Mouse (Mus musculus) erythroblast, embryonic 14.5 days (primary cell): ENCODE measurements around the gene Gdap1l1. TPM values are rescaled to one million over a fixed set of nuclear protein-coding genes. Genes with fewer than 3 reads are reported as not detected.

Source experiments
- H3K27me3 ChIP-seq: 2 replicates; pipeline ENCODE4 v1.6.1; 2012; ENCODE audit warnings: inconsistent platforms; ENCODE audit not compliant: control insufficient read depth
- H3K36me3 ChIP-seq: 2 replicates; pipeline ENCODE4 v1.6.1; 2012; ENCODE audit warnings: mild to moderate bottlenecking, inconsistent platforms; ENCODE audit not compliant: control insufficient read depth
- H3K4me1 ChIP-seq: 2 replicates; pipeline ENCODE4 v1.6.1; 2012; ENCODE audit warnings: inconsistent platforms; ENCODE audit not compliant: control insufficient read depth
- H3K4me3 ChIP-seq: replicated peaks from 2 replicates; pipeline ENCODE3; 2012; ENCODE audit warnings: moderate library complexity, mild to moderate bottlenecking, inconsistent platforms
- H3K9me3 ChIP-seq: 2 replicates; pipeline ENCODE4 v1.6.1; 2012; ENCODE audit warnings: low read length, inconsistent platforms, mixed read lengths; ENCODE audit not compliant: control insufficient read depth
- GATA1 ChIP-seq: IDR thresholded peaks from 2 replicates; pipeline ENCODE4 v1.6.1; 2012; ENCODE audit warnings: low read length, inconsistent platforms, mixed read lengths
- TAL1 ChIP-seq: IDR thresholded peaks from 3 replicates; pipeline ENCODE4 v1.6.1; 2012; ENCODE audit warnings: low read length, inconsistent platforms, mixed read lengths
- polyA plus RNA-seq: library from polyadenylated mRNA; stranded (reverse); fragments of >175 nt; gene quantifications from 2 replicates; pipeline ENCODE4 v1.2.3, GENCODE M21; 2012

The Gdap1l1 gene
- not detected in 2 replicates for polyA plus RNA-seq

DNA sequence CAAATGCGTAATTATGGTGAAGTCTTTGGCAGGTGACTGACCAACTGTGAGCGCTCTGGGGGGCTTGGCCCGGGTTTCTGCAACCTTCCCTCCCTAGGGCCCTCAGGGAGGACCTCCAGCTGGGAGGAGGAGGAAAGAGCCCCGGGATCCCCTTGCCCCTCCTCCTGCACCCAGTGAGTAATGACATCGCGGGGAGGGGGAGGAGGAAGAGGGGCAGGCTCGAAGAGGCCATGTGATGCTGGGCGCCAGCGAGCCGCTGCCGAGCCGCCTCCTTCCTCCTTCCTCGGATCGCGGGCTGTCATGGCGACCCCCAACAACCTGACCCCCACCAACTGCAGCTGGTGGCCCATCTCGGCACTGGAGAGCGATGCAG is at the start of gene Gdap1l1:
Gene Gdap1l1, plus strand, starts transcription at position 231 of the 373 bp plus-strand sequence.
- no peaks in the 10 kb centered on the region for H3K9me3 ChIP-seq
- H3K36me3 ChIP-seq = no peaks in the 10 kb centered on the region
- H3K4me1 ChIP-seq = no peaks in the 10 kb centered on the region
- TF ChIP-seq TAL1 = no peak
- no peak for TF ChIP-seq GATA1
- H3K27me3 ChIP-seq = peaks cover 27% of the 10 kb centered on the region
- no peak within 1 kb of the TSS for H3K4me3 ChIP-seq

DNA sequence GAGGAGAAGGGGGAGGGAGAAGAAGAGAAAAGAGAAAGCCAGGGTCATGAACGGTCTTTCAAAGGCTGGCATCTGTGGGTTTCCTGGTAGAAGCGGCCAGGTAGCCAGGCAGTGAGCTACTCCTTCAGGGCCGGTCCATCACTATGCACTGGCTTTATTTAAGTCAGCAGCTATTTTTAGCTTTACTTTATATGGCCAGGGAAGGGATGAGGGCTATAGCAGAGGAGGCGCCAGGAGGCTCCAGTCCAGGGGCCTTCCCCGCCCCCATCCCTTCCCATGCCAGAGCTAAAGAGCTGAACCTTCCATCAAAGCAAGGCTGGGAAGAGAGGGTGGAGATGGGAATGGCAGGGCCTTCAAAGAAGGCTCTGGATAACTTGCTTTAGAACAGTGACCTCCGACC is 45.8 kb upstream of the Gdap1l1 start:
- Histone ChIP-seq H3K4me1 (no peaks in the 10 kb centered on the region), H3K9me3 (no peaks in the 10 kb centered on the region), H3K27me3 (no peaks in the 10 kb centered on the region), H3K36me3 (no peaks in the 10 kb centered on the region), H3K4me3 (no peak overlapping the region)
- TF ChIP-seq GATA1 (no peak), TAL1 (no peak)

DNA sequence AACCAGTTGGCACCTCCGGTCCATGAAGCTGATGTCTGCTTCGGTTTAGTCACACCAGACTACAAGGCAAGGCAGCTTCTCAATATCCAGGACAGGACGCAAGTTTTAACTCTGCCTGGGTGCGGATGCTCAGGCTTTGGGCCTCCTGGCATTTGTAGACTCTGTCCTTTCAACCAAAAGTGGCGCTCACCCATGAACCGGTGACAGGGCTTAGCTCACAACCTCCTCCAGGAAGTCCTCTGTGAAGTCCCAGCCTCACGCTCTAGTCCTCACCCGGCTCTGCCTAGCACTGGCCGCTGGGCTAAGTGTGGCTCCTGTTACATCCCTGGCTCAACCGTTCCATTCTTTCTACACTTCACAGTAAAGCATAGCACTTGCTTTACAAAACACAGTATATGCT is 45.0 kb upstream of the Gdap1l1 start:
- Histone ChIP-seq H3K36me3 (no peaks in the 10 kb centered on the region), H3K4me1 (no peaks in the 10 kb centered on the region), H3K4me3 (no peak overlapping the region), H3K9me3 (no peaks in the 10 kb centered on the region), H3K27me3 (peaks cover 2% of the 10 kb centered on the region)
- TF ChIP-seq TAL1 = no peak

DNA sequence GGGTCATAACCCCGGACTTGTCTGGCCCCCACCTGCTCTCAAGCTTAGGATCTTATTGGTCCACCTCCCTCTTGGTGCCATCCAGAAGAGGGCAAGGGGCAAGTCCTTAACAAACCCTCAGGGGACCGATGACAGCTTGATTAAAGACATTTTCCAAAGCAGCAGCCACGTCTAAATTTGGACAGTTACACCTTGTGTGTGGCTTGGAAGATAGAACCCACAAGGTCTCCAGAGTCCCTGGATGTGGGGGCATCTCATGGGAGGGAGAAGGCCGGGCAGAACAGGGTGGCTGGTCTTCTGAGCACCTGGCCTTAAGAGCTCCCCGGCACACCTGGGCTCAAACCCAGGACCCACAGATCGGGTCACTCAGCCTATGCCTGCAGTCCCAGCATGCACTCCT is 44.3 kb upstream of the Gdap1l1 start:
- H3K36me3 ChIP-seq = no peaks in the 10 kb centered on the region
- no peaks in the 10 kb centered on the region for H3K9me3 ChIP-seq
- TF ChIP-seq TAL1 (no peak), GATA1 (no peak)
- H3K4me1 ChIP-seq = no peaks in the 10 kb centered on the region
- H3K27me3 ChIP-seq = peaks cover 4% of the 10 kb centered on the region
- no peak overlapping the region for H3K4me3 ChIP-seq

DNA sequence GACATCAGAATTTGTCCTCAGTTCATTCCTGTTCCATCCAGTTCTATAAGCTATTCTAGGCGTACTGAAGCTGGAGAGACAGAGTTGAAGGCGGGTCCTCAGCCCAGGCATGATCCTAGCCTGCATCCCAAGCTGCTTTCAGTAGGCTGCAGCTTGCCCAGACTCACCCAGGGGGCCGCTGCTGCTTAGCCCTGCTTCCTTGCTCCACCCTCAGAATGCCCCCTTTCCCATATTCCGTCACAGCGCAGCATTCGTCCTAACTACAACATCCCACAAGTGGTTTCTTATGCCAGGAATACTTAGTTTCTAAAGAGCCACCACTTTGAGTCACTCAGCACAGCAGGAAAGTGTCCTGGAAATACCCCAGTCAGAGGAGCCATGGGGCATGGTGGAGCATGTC is 43.3 kb upstream of the Gdap1l1 start:
- Histone ChIP-seq H3K4me3 (no peak overlapping the region), H3K9me3 (no peaks in the 10 kb centered on the region), H3K27me3 (peaks cover 4% of the 10 kb centered on the region), H3K4me1 (no peaks in the 10 kb centered on the region), H3K36me3 (no peaks in the 10 kb centered on the region)
- TF ChIP-seq GATA1 = no peak
- no peak for TF ChIP-seq TAL1

DNA sequence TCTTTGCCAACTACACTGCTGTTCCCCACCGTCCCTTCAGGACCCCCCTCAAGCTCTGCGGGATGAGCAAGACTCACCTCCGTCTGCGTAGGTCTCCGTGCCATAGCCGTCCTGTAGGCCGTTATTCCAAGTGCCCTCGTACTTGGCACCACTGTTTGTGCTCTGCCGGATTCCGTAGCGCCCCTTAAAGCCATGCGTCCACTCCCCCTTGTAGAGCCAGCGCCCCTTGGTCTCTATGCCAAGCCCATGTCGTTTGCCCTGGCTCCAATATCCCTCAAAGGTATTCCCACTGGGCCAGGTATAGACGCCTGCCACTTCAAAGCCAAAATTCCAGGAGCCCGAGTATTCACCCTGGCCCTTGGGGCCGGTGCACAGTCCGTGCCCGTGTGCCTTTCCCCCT is 41.2 kb upstream of the Gdap1l1 start:
- Histone ChIP-seq H3K36me3 (no peaks in the 10 kb centered on the region), H3K9me3 (no peaks in the 10 kb centered on the region)
- TF ChIP-seq GATA1 (no peak), TAL1 (no peak)

DNA sequence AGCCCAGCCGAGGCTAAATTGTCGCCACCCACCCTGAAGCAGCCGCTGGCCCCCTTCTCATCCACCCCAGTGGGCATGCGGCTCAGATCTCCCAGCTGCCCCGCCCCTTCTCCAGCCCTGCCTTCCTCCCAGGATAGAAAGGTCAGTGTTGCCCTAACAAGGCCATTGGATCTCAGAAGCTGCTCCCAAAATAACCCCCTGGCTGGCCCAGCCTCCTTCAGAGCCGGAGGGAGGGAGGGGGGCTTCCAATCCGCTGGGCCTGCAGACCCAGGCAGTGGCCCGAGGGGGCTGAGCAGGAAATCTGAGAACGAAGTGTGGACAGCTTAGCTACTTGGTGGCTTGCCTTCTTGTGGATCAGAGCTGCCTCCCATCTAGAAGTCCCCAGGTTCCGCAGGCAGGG is 40.4 kb upstream of the Gdap1l1 start, which contains the start of gene Jph2:
Gene Jph2, minus strand, starts transcription at position 89 of the 400 bp plus-strand sequence.
- H3K4me3 ChIP-seq = no peak within 1 kb of the TSS
- TF ChIP-seq GATA1 (no peak), TAL1 (no peak)

More for the DNA sequence above, 41.2 kb upstream of the Gdap1l1 start:
- peaks cover 4% of the 10 kb centered on the region for H3K27me3 ChIP-seq
- no peak overlapping the region for H3K4me3 ChIP-seq
- no peaks in the 10 kb centered on the region for H3K4me1 ChIP-seq

DNA sequence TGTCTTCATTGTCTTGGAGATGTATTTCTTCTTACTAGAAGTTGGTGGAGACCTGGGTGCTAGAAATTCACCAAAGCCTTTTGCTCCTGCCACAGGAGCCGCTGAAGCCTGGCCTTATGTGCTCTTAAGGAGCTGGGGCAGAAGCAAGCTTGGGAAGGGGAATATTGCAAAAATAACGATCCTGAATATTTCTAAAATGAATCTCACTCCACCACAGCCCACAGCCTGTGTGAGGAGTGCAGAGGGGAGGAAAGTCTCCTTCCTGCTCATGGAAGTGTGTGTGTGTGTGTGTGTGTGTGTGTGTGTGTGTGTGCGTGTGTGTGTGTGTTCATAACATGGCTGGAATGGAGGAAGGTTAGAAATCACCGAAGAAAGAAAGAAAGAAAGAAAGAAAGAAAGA is 39.5 kb upstream of the Gdap1l1 start:
- TF ChIP-seq TAL1 (no peak), GATA1 (no peak)

More for the DNA sequence above, 40.4 kb upstream of the Gdap1l1 start, which contains the start of gene Jph2:
- H3K36me3 ChIP-seq = no peaks in the 10 kb centered on the region
- no peaks in the 10 kb centered on the region for H3K4me1 ChIP-seq
- H3K27me3 ChIP-seq = peaks cover 4% of the 10 kb centered on the region
- no peaks in the 10 kb centered on the region for H3K9me3 ChIP-seq

DNA sequence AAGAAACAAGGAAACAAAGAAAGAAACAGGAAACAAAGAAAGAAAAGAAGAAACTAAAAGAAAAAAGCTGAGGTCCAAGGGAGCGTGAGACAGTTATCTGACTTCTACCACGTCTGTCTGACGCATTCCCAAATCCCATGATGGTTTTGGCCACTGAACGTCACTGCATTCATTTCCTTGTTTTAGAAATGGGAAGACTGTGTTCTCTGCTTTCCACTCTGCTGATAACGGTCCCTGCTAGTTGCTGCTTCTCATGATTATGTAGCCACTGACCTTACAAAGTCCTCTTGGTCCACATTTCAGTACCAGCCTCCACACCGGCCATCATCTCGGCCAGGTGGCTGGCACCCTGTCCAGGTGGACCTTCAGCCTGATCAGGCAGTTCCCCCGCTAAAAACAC is 39.1 kb upstream of the Gdap1l1 start:
- Histone ChIP-seq H3K4me3 (no peak overlapping the region), H3K36me3 (peaks cover 2% of the 10 kb centered on the region), H3K9me3 (no peaks in the 10 kb centered on the region), H3K4me1 (no peaks in the 10 kb centered on the region), H3K27me3 (peaks cover 4% of the 10 kb centered on the region)
- no peak for TF ChIP-seq GATA1
- no peak for TF ChIP-seq TAL1

More for the DNA sequence above, 39.5 kb upstream of the Gdap1l1 start:
- Histone ChIP-seq H3K27me3 (peaks cover 4% of the 10 kb centered on the region), H3K4me1 (no peaks in the 10 kb centered on the region), H3K4me3 (no peak overlapping the region), H3K9me3 (no peaks in the 10 kb centered on the region), H3K36me3 (no peaks in the 10 kb centered on the region)

DNA sequence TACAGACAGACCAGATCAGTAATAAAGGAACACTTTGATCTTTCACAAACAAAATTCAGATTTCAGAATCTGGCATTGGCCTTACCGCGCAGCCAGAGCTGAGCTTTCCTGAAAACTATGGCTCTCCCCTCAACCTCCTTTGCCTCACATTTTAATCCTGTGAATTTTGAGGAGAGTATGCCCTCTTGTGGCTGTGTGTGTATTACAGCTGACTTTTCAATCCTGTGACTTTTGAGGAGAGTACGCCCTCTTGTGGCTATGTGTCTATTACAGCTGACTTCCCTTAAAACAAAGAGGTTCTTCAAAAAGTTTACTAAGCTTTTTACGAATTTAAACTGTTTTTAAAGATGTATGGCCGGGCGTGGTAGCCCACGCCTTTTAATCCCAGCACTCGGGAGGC is 37.1 kb upstream of the Gdap1l1 start:
- H3K27me3 ChIP-seq = peaks cover 4% of the 10 kb centered on the region
- TF ChIP-seq GATA1 (no peak), TAL1 (no peak)

More for the DNA sequence above, 37.1 kb upstream of the Gdap1l1 start:
- peaks cover 17% of the 10 kb centered on the region for H3K36me3 ChIP-seq
- H3K9me3 ChIP-seq = no peaks in the 10 kb centered on the region
- no peak overlapping the region for H3K4me3 ChIP-seq
- no peaks in the 10 kb centered on the region for H3K4me1 ChIP-seq
